Mouse (Mus musculus): Measurements from ENCODE around the gene Ddx27. TPM values are rescaled to one million over a fixed set of nuclear protein-coding genes. Genes with fewer than 3 reads are reported as not detected.

The Ddx27 gene
- total RNA-seq (2021) = 10 to 100 TPM in 1 of 2 experiments, 1 to 10 TPM in 1; 9.3 to 10.1 TPM
- long read RNA-seq, experiment 1, transcript Ddx27-201 (21 exons, 2,714 nt) = major isoform, 13 of 17 reads
- long read RNA-seq, experiment 1, partial matches to known transcripts = 3 of 17 reads
- long read RNA-seq, experiment 1, other reads (novel, unspliced or antisense) = 1 of 17 reads
- long read RNA-seq, experiment 2, transcript Ddx27-201 (21 exons, 2,714 nt) = major isoform, 17 of 21 reads
- long read RNA-seq, experiment 2, partial matches to known transcripts = 3 of 21 reads
- long read RNA-seq, experiment 2, other reads (novel, unspliced or antisense) = 1 of 21 reads

- TF ChIP-seq CTCF (IDR thresholded peaks at IDR 0.05) = no peak
- peak; percentile 95 for DNase-seq
- intact Hi-C loops (cut with DNase I) = loop anchor here (5.0 kb wide), 1 partner anchor 47 kb away; the partner anchor contains the start of gene Znfx1
- Histone ChIP-seq H3K4me3 (peak within 1 kb of the TSS; percentile 85), H3K27ac (peak within 1 kb of the TSS; percentile 90)
Measured at GRCm38 (mm10) chr2:167014702-167015381, at the start of gene Ddx27. TSS of gene Ddx27 (plus strand) at chr2:167015193.

GRCm38 (mm10) chr2:166973153-166973552 is 41.8 kb upstream of the Ddx27 start:
- intact Hi-C loops (cut with DNase I) = no loop called here
- H3K27ac ChIP-seq = peak overlapping the region; percentile 65
- DNase-seq = no peak
- H3K4me3 ChIP-seq = no peak overlapping the region
- no peak for TF ChIP-seq CTCF (IDR thresholded peaks at IDR 0.05)

DNA sequence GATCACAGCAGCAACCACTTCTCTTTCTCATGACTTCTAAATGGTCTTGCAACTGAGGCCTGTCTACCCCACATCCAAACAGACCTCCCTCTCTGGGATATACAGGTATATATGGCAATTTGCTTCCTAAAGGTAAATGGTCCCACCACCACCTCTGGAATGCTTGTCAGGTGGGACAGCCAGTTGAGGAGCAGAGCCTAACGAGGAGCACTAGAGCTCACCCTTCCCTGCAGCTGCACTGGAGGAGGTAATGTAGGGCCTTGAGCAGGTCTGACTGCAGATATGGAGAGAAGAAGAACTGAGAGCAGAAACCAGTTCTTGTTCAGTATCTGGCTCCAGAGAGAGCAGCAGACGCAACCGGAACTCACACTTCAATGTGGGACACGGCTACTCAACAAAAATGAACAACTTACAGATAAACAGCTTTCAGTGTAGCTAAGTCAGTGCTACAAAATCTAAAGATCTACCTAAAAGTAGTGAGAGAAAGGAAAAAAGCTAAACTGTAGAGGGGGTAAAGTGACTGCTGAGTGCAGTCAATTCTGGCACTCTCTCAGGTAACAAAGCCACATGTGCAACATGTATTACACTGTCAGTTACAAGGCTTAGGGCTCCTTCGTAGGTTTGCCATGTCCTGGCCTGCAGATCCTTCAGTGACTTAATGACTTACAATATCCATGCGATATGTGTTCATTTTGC is 40.7 kb upstream of the Ddx27 start:
- Histone ChIP-seq H3K4me3 (no peak overlapping the region), H3K27ac (peak overlapping the region; percentile 72)
- no peak for TF ChIP-seq CTCF (IDR thresholded peaks at IDR 0.05)
- DNase-seq = no peak
- intact Hi-C loops (cut with DNase I) = no loop called here

DNA sequence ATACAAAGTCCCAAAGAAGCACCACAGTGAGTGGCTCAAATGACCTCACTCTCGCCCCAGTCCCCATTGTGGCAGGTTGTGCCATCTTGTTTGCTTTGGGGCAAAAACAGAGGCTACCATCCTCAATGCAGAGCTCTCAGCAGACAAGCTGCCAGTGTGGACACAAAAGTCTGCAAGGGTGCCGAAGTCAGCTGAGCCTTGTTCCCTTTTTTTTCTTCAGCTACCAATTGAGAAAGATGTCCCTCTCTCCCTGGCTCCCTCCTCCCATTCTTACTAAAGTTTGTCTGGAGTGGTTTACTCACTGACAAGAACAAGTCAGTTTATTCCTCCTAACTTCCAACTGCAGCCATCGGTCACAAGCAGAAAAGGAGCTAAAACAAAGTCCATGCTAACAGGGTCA is 38.6 kb upstream of the Ddx27 start:
- no peak for DNase-seq
- intact Hi-C loops (cut with DNase I) = no loop called here
- peak overlapping the region; percentile 72 for H3K27ac ChIP-seq
- H3K4me3 ChIP-seq = peak overlapping the region; percentile 47
- no peak for TF ChIP-seq CTCF (IDR thresholded peaks at IDR 0.05)

DNA sequence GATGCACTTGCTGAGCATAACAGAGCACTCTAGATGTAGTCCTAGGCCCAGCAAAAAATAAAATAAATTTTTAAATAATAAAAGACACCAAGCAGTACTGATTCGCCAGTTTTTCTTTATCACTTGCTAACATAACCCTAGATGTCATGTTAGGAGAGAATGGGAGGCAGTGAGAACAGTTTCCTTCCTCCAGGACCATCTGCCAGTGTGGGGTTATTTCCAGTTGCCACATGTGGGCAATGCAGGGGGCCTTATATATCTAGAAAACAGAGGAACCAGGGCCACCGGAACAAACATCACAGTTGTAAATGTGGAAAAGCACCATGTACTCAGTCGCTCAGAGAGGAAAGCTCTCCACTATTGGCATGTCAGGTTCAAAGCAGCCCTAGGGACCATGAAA is 37.5 kb upstream of the Ddx27 start:
- no peak for TF ChIP-seq CTCF (IDR thresholded peaks at IDR 0.05)
- H3K4me3 ChIP-seq = no peak overlapping the region
- no peak for DNase-seq
- intact Hi-C loops (cut with DNase I) = no loop called here
- H3K27ac ChIP-seq = peak overlapping the region; percentile 72

DNA sequence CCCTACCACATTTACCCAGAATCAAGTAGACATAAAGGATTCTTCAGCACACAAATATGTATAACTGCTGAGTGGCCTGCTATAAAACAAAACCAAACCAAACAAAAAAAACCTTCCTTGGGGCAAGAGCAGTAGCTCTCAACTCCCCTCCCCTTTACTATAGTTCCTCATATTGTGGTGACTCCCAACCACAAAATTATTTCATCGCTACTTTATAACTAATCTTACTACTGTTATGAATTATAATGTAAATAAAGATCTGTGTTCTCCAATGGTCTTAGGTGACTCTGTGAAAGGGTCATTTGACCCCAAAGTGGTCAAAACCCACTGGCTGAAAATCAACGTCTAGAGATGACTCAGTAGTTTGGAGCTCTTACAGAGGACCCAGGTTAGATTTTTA is 34.8 kb upstream of the Ddx27 start:
- no peak for DNase-seq
- no peak for TF ChIP-seq CTCF (IDR thresholded peaks at IDR 0.05)
- intact Hi-C loops (cut with DNase I) = no loop called here
- no peak overlapping the region for H3K4me3 ChIP-seq
- no peak overlapping the region for H3K27ac ChIP-seq

- H3K27ac ChIP-seq = no peak overlapping the region
- no peak overlapping the region for H3K4me3 ChIP-seq
- no peak for DNase-seq
- peak; percentile 12; the same call in 1 of the 2 replicates for TF ChIP-seq CTCF (IDR thresholded peaks at IDR 0.05)
- intact Hi-C loops (cut with DNase I) = no loop called here
Measured at GRCm38 (mm10) chr2:166983351-166983894, 31.6 kb upstream of the Ddx27 start.

DNA sequence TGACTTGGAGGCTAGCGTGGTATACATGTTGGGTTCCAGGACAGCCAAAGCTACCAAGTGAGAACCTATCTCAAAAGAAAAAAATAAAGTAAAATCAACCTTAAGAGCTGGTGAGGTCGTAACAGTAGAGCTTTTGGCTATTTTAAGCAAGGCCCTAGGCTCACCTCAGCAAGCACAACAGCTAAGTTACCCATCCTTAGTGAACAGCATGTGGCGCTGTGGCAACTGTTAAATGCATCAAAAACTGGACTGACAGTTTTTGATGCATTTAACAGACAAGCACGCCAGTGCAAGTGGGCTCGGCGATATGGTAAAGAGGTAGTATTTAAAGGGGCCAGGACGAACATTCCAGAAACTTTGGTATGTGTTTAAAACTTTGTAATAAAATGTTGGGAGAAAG is 24.1 kb upstream of the Ddx27 start:
- TF ChIP-seq CTCF (IDR thresholded peaks at IDR 0.05) = peak; percentile 44
- Histone ChIP-seq H3K4me3 (peak overlapping the region; percentile 7; the same call in 1 of the 2 replicates), H3K27ac (peak overlapping the region; percentile 74)
- DNase-seq = no peak
- intact Hi-C loops (cut with DNase I) = no loop called here

DNA sequence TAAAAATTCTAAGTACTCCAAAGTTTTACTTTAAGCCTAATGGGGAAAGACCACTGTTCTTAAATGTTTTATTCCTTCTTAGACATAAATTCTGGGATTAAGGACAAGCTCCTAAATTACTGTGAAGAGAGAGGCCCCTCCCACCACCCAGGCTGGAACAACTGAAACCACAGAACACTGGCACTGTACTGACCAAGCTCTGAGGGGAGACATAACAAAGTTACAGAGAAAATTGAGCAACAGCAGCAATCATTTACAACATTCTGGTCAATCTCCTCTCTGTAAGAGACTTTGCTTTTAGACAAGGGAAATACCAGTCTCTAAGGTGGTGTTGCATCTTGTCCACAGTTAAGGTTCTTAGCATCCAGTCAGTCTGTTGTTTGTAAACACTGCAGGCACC is 23.0 kb upstream of the Ddx27 start:
- intact Hi-C loops (cut with DNase I) = no loop called here
- DNase-seq = no peak
- TF ChIP-seq CTCF (IDR thresholded peaks at IDR 0.05) = no peak
- Histone ChIP-seq H3K4me3 (no peak overlapping the region), H3K27ac (peak overlapping the region; percentile 74)

- peak overlapping the region; percentile 97 for H3K4me3 ChIP-seq
- intact Hi-C loops (cut with DNase I) = no loop called here
- H3K27ac ChIP-seq = peak overlapping the region; percentile 99
- DNase-seq = no peak
- no peak for TF ChIP-seq CTCF (IDR thresholded peaks at IDR 0.05)
Measured at GRCm38 (mm10) chr2:166995021-166995795, 19.8 kb upstream of the Ddx27 start.

GRCm38 (mm10) chr2:166995796-166996532 is 19.0 kb upstream of the Ddx27 start, which contains the start of gene Stau1:
TSS of gene Stau1 (minus strand) at chr2:166996299.
- DNase-seq = peak; percentile 98
- Histone ChIP-seq H3K4me3 (peak within 1 kb of the TSS; percentile 97), H3K27ac (peak within 1 kb of the TSS; percentile 99)
- TF ChIP-seq CTCF (IDR thresholded peaks at IDR 0.05) = no peak
- intact Hi-C loops (cut with DNase I) = no loop called here

Data from gastrocnemius, adult 2 months (tissue).